Mouse (Mus musculus): ENCODE data around the gene Setd5. TPM values are rescaled to one million over a fixed set of nuclear protein-coding genes. Genes with fewer than 3 reads are reported as not detected.

The Setd5 gene
- polyA plus RNA-seq, 1 experiment from 2014 or later = 58.7 TPM

GRCm38 (mm10) chr6:113184866-113185525 is 107.8 kb downstream of the Setd5 start:
- ATAC-seq (ENCODE audit: low FRiP score) (no peak), DNase-seq (ENCODE audit: low spot score) (no peak)
- 83% methylated on average over 21 of the region's 21 CpGs for WGBS
- no peak overlapping the region for H3K27ac ChIP-seq
- no peaks in the 10 kb centered on the region for H3K9me3 ChIP-seq (ENCODE audit: control insufficient read depth, low read length)
- H3K4me3 ChIP-seq (replicated peaks; ENCODE audit: low read length) = no peak overlapping the region
- H3K4me1 ChIP-seq (replicated peaks; ENCODE audit: control insufficient read depth, insufficient read depth, low read length) = peaks cover 5% of the 10 kb centered on the region; the same call in 1 of the 2 replicates
- peaks cover 12% of the 10 kb centered on the region for H3K36me3 ChIP-seq (replicated peaks; ENCODE audit: control insufficient read depth, insufficient read depth)
- H3K27me3 ChIP-seq (ENCODE audit: control insufficient read depth, insufficient read depth, low read length) = no peaks in the 10 kb centered on the region
- no peak overlapping the region for H3K4me2 ChIP-seq (replicated peaks)
- H3K9ac ChIP-seq = no peak overlapping the region

GRCm38 (mm10) chr6:113193765-113194460 is 116.7 kb downstream of the Setd5 start:
- peak overlapping the region; percentile 88 for H3K9ac ChIP-seq
- ATAC-seq (ENCODE audit: low FRiP score) (peak; percentile 64), DNase-seq (ENCODE audit: low spot score) (peak; percentile 37)
- H3K4me2 ChIP-seq (replicated peaks) = peak overlapping the region; percentile 94
- peaks cover 12% of the 10 kb centered on the region for H3K36me3 ChIP-seq (replicated peaks; ENCODE audit: control insufficient read depth, insufficient read depth)
- WGBS = 4% methylated on average over 45 of the region's 46 CpGs
- H3K27ac ChIP-seq = peak overlapping the region; percentile 81
- H3K4me1 ChIP-seq (replicated peaks; ENCODE audit: control insufficient read depth, insufficient read depth, low read length) = peaks cover 34% of the 10 kb centered on the region
- peak overlapping the region; percentile 82 for H3K4me3 ChIP-seq (replicated peaks; ENCODE audit: low read length)
- H3K27me3 ChIP-seq (ENCODE audit: control insufficient read depth, insufficient read depth, low read length) = no peaks in the 10 kb centered on the region
- H3K9me3 ChIP-seq (ENCODE audit: control insufficient read depth, low read length) = no peaks in the 10 kb centered on the region

GRCm38 (mm10) chr6:113194517-113194840 is 117.3 kb downstream of the Setd5 start:
- ATAC-seq (ENCODE audit: low FRiP score) (no peak), DNase-seq (ENCODE audit: low spot score) (no peak)
- 1% methylated on average over 5 of the region's 5 CpGs for WGBS

GRCm38 (mm10) chr6:113194841-113195595 is 117.9 kb downstream of the Setd5 start, which contains the start of gene Lhfpl4:
Gene Lhfpl4, minus strand, starts transcription at chr6:113195384.
- peaks cover 34% of the 10 kb centered on the region for H3K4me1 ChIP-seq (replicated peaks; ENCODE audit: control insufficient read depth, insufficient read depth, low read length)
- H3K4me2 ChIP-seq (replicated peaks) = peak within 1 kb of the TSS; percentile 94
- ATAC-seq (ENCODE audit: low FRiP score) (peak; percentile 89), DNase-seq (ENCODE audit: low spot score) (peak; percentile 73)
- H3K9me3 ChIP-seq (ENCODE audit: control insufficient read depth, low read length) = no peaks in the 10 kb centered on the region
- H3K27me3 ChIP-seq (ENCODE audit: control insufficient read depth, insufficient read depth, low read length) = no peaks in the 10 kb centered on the region
- peak within 1 kb of the TSS; percentile 82 for H3K4me3 ChIP-seq (replicated peaks; ENCODE audit: low read length)
- peak within 1 kb of the TSS; percentile 81 for H3K27ac ChIP-seq
- WGBS = 1% methylated on average over 39 of the region's 66 CpGs
- peaks cover 12% of the 10 kb centered on the region for H3K36me3 ChIP-seq (replicated peaks; ENCODE audit: control insufficient read depth, insufficient read depth)
- H3K9ac ChIP-seq = peak within 1 kb of the TSS; percentile 88

More at GRCm38 (mm10) chr6:113194517-113194840, 117.3 kb downstream of the Setd5 start:
- H3K4me2 ChIP-seq (replicated peaks) = peak overlapping the region; percentile 94
- H3K4me3 ChIP-seq (replicated peaks; ENCODE audit: low read length) = peak overlapping the region; percentile 82
- peaks cover 34% of the 10 kb centered on the region for H3K4me1 ChIP-seq (replicated peaks; ENCODE audit: control insufficient read depth, insufficient read depth, low read length)
- peaks cover 12% of the 10 kb centered on the region for H3K36me3 ChIP-seq (replicated peaks; ENCODE audit: control insufficient read depth, insufficient read depth)
- H3K9ac ChIP-seq = peak overlapping the region; percentile 88
- no peaks in the 10 kb centered on the region for H3K9me3 ChIP-seq (ENCODE audit: control insufficient read depth, low read length)
- H3K27me3 ChIP-seq (ENCODE audit: control insufficient read depth, insufficient read depth, low read length) = no peaks in the 10 kb centered on the region
- peak overlapping the region; percentile 81 for H3K27ac ChIP-seq

DNA sequence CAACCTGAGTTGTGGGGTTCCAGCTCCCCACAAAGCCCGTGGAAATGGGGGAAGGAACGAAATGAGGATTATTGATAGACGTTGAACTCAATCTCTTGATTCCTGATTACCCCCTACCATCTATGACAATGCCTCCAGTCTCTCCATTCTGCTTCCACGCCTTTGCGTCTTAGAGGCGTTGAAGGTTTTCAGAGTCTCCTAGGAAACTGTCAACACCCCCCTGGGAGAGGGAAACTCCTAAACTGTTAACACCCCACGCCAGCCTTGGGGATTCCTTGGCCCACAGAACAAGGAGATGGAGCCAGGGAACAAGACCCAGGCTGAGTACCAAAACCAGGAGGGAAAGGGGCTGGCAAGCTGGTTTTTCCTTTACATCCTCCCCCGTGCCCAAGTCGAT is 118.4 kb downstream of the Setd5 start:
- DNase-seq (ENCODE audit: low spot score) = no peak
- Histone ChIP-seq H3K4me2 (replicated peaks) (peak overlapping the region; percentile 94), H3K9me3 (ENCODE audit: control insufficient read depth, low read length) (no peaks in the 10 kb centered on the region), H3K27me3 (ENCODE audit: control insufficient read depth, insufficient read depth, low read length) (no peaks in the 10 kb centered on the region), H3K9ac (peak overlapping the region; percentile 88), H3K4me3 (replicated peaks; ENCODE audit: low read length) (peak overlapping the region; percentile 82), H3K36me3 (replicated peaks; ENCODE audit: control insufficient read depth, insufficient read depth) (peaks cover 12% of the 10 kb centered on the region), H3K27ac (peak overlapping the region; percentile 81), H3K4me1 (replicated peaks; ENCODE audit: control insufficient read depth, insufficient read depth, low read length) (peaks cover 34% of the 10 kb centered on the region)
- ATAC-seq (ENCODE audit: low FRiP score) = no peak; the same call in 1 of the 2 replicates
- 6% methylated on average over 9 of the region's 9 CpGs for WGBS

Other genes with a start within 250 kb of the Setd5 start
- 49.9 and 50.7 TPM in 2 replicates for gene Srgap3, start 130.1 kb upstream of the Setd5 start, polyA plus RNA-seq (2014; fragmentation: Nextera tagmentation; extraction: Ambion mirVana)
- 45.5 and 49.1 TPM in 2 replicates for gene Thumpd3, start 31.1 kb upstream of the Setd5 start, polyA plus RNA-seq (2014; fragmentation: Nextera tagmentation; extraction: Ambion mirVana)
- 19.9 and 21.1 TPM in 2 replicates for gene Lhfpl4, start 118.0 kb downstream of the Setd5 start, polyA plus RNA-seq (2014; fragmentation: Nextera tagmentation; extraction: Ambion mirVana)
- 36.3 and 36.7 TPM in 2 replicates for gene Mtmr14, start 160.5 kb downstream of the Setd5 start, polyA plus RNA-seq (2014; fragmentation: Nextera tagmentation; extraction: Ambion mirVana)
- gene Cpne9, start 204.9 kb downstream of the Setd5 start, polyA plus RNA-seq (2014; fragmentation: Nextera tagmentation; extraction: Ambion mirVana) = 2.4 and 5.0 TPM in 2 replicates
- gene Brpf1, start 229.8 kb downstream of the Setd5 start, polyA plus RNA-seq (2014; fragmentation: Nextera tagmentation; extraction: Ambion mirVana) = 17.5 and 18.1 TPM in 2 replicates
- 8.4 and 9.0 TPM in 2 replicates for gene Ogg1, start 249.6 kb downstream of the Setd5 start, polyA plus RNA-seq (2014; fragmentation: Nextera tagmentation; extraction: Ambion mirVana)